Mouse (Mus musculus) testis, adult 2 months (tissue): ENCODE measurements around the gene Ercc6. TPM values are rescaled to one million over a fixed set of nuclear protein-coding genes. Genes with fewer than 3 reads are reported as not detected.

ENCODE experiments used
- H3K27ac ChIP-seq: fragments of 200-500 bp; 2 replicates; pipeline ENCODE4 v1.5.1; 2012; ENCODE audit warnings: low read depth, low read length; ENCODE audit not compliant: control insufficient read depth, insufficient read depth
- H3K27me3 ChIP-seq: fragments of 200-500 bp; 2 replicates; pipeline ENCODE4 v1.6.1; 2012; ENCODE audit warnings: mild to moderate bottlenecking, low read length, moderate library complexity; ENCODE audit not compliant: control insufficient read depth, insufficient read depth
- H3K36me3 ChIP-seq: fragments of 200-500 bp; 2 replicates; pipeline ENCODE4 v1.6.1; 2012; ENCODE audit warnings: mild to moderate bottlenecking, low read length; ENCODE audit not compliant: control insufficient read depth, insufficient read depth
- H3K4me1 ChIP-seq: fragments of 200-500 bp; 2 replicates; pipeline ENCODE4 v1.6.1; 2012; ENCODE audit warnings: low read length; ENCODE audit not compliant: control insufficient read depth, insufficient read depth
- H3K4me3 ChIP-seq: fragments of 200-500 bp; 2 replicates; pipeline ENCODE4 v1.5.1; 2012; ENCODE audit warnings: low read depth, mild to moderate bottlenecking, low read length, moderate library complexity, mixed read lengths; ENCODE audit not compliant: control insufficient read depth
- CTCF ChIP-seq: fragments of 200-500 bp; IDR thresholded peaks from 2 replicates; pipeline ENCODE4 v1.5.1; 2012; ENCODE audit warnings: low read depth, mild to moderate bottlenecking, inconsistent platforms, low read length, moderate library complexity; ENCODE audit not compliant: control insufficient read depth, insufficient read depth, insufficient replicate concordance
- POLR2A ChIP-seq: fragments of 200-500 bp; IDR thresholded peaks from 2 replicates; pipeline ENCODE4 v1.6.1; 2012; ENCODE audit warnings: low read depth, mild to moderate bottlenecking, inconsistent platforms, low read length, moderate library complexity; ENCODE audit not compliant: control insufficient read depth
- polyA plus RNA-seq: library from polyadenylated mRNA; depleted of rRNA; stranded (reverse); fragments of >200 nt; gene quantifications from 2 replicates; pipeline ENCODE4 v1.2.3, GENCODE M21; 2012

The Ercc6 gene
- polyA plus RNA-seq, 1 experiment: 8.0 TPM

DNA sequence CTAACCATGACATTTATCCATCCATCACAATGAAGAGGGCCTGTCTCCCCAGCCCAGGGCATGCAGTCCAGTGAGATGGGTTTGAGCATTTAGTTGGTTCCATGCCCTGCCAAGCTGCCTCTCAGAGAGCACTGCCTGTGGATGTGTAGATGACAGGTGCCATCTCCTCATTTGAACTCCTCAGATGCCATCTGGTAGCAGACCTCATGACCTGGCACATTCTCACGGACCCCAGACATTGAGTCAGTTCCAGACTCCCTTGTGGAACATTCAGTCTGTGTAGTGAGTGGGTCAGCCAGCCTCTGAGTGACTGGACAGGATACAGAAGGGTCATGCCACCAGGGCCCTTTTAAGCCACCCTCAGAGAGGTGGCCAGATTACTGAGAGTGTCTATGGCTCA lies 35.7 kb upstream of the Ercc6 start:
- TF ChIP-seq CTCF (no peak), POLR2A (no peak)
- no peak overlapping the region for H3K4me3 ChIP-seq
- no peaks in the 10 kb centered on the region for H3K4me1 ChIP-seq
- no peaks in the 10 kb centered on the region for H3K36me3 ChIP-seq
- H3K27ac ChIP-seq: no peak overlapping the region
- H3K27me3 ChIP-seq: no peaks in the 10 kb centered on the region

DNA sequence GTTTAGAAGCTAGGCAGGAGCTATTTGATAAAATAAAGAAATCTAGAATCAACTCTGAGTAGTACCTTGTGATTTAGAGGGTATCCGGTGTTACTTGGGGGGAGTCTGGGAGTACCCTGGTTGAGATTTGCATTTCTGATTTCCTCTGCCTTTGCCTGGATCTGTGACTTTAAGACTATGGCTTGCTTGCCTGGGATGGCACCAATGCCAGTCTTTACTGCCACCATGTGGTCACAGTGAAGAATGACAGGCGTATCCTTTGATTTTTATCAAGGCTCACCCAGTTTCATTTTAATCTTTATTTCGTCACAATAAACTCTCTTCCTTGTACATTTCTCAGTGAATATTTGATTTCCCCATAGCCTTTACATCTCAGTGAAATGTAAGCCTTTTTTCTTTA lies 31.3 kb upstream of the Ercc6 start:
- Histone ChIP-seq H3K27ac (no peak overlapping the region), H3K4me3 (no peak overlapping the region), H3K4me1 (no peaks in the 10 kb centered on the region), H3K27me3 (no peaks in the 10 kb centered on the region), H3K36me3 (no peaks in the 10 kb centered on the region)
- TF ChIP-seq POLR2A (no peak), CTCF (peak; percentile 53; the same call in 1 of the 2 replicates)

DNA sequence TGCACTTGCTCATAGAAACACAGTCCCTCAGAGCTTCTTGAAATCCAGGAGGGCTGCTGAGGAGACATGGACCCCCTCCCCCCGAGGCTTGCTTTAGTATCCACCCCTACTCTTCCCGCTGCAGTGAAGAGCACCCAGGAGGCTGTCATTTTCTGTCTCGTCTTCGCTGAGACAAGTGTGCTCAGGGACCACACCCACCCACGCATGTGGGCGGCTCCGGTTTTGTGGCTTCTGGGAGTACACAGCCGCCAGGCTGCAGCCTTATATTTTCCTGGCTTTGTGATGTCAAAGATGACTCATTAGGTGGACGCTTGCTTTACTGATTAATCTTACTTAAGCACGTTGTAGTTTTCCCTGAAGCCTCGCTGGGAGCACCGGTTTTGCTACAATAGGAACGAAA lies 20.8 kb upstream of the Ercc6 start:
- Histone ChIP-seq H3K36me3 (no peaks in the 10 kb centered on the region), H3K27me3 (no peaks in the 10 kb centered on the region), H3K4me3 (no peak overlapping the region; the same call in 1 of the 2 replicates), H3K4me1 (no peaks in the 10 kb centered on the region), H3K27ac (no peak overlapping the region)
- TF ChIP-seq POLR2A (no peak), CTCF (no peak)

DNA sequence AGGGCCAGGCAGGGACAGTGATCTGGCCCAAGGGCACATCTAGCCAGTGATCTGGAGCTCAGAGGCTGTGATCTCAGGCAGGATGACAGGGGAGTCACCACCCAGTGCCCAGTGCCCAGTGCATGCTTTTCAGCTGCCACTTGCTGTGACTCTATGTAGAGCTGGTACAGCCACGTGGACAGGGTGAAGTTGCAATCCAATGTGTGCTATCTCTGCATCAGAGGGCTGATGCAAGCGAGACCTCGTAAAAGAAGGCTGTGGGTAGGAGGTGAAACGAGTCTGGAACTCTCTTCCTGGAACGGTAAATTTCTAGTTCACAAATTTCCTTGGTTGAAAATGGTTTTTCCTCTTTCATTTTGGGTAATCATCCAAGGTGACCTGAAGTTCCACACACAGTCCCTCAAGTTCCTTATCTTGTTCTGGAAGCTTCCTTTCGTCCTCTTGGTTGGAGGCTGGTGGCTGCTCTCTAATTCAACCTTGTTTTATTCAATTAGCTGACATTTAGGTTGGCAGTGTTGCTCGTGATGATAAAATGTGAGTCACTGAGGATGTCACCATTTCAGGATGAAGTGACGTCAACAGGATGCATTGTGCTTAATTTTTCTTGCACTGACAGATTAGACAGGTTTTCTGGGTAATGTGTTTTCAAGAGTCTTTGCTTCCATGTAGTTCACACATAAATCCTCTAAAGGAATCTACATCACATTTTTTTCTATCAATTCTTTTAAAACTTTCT lies 17.0 kb upstream of the Ercc6 start:
- Histone ChIP-seq H3K4me1 (no peaks in the 10 kb centered on the region; the same call in 1 of the 2 replicates), H3K4me3 (no peak overlapping the region), H3K27ac (no peak overlapping the region), H3K36me3 (no peaks in the 10 kb centered on the region), H3K27me3 (no peaks in the 10 kb centered on the region)
- TF ChIP-seq CTCF: no peak
- TF ChIP-seq POLR2A: no peak

DNA sequence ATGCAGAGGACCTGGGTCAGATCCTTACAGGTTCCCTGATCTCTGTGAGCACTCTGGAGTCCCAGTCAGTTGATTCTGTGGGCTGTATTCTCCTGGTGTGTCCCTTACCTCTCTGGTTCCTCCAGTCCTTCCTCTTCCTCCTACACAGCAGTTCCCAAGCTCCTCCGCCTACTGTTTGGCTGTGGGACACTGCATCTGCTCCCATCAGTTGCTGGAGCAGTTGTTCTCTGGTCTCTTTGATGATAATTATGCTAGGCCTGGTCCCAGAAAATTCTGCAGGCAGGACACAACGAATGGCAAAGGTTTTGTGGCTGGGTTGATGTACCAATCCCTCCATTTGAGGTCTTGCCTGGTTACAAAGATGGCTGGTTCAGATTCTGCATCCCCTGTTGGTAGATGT lies 12.0 kb upstream of the Ercc6 start:
- Histone ChIP-seq H3K4me3 (no peak overlapping the region), H3K27ac (no peak overlapping the region), H3K4me1 (no peaks in the 10 kb centered on the region; the same call in 1 of the 2 replicates), H3K36me3 (no peaks in the 10 kb centered on the region), H3K27me3 (no peaks in the 10 kb centered on the region)
- TF ChIP-seq POLR2A (no peak), CTCF (no peak)

DNA sequence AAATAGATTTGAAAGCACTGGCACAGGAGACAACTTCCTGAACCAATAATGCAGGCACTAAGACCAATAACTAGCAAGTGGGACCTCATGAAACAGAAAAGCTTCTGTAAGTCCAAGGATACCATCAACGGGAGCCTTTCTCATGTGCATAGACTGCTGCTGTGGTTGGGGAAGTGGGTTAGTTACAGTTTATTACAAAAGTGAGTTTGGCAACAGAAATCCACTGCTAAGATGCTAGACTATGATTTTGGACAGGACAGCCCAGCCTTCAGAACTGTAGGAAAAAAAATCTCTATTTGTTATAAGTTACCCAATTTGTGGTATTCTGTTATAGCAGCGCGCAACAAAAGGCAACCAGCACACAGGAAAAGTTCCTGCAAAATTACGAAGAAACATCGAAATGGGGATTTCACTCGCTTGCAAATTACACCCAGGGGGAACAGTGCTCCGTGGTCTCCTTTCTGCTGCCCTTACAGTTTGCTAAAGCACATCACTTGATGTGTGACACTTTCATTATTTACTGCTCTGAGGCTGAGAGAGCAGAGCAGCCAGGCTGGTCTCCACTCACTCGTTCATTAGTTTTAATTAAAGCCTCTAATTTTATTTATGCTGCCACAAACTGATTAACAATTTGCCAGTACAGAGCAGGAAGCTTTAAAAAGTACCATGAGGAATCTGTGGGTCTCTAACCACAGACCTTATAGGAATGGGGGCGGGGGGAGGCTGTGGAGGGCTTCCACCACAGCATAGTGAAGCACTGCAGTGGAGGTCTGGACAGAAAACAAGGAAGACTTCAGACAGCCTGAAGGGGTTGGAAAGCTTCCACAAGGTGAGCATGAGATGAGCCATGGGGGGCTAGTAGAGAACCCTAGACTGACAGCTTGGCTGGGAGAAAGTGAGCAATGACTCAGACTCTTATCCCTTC lies 10.3 kb upstream of the Ercc6 start:
- no peak overlapping the region for H3K4me3 ChIP-seq
- no peak for TF ChIP-seq CTCF
- no peak for TF ChIP-seq POLR2A
- H3K36me3 ChIP-seq: no peaks in the 10 kb centered on the region
- H3K27me3 ChIP-seq: no peaks in the 10 kb centered on the region
- no peak overlapping the region for H3K27ac ChIP-seq
- no peaks in the 10 kb centered on the region for H3K4me1 ChIP-seq

DNA sequence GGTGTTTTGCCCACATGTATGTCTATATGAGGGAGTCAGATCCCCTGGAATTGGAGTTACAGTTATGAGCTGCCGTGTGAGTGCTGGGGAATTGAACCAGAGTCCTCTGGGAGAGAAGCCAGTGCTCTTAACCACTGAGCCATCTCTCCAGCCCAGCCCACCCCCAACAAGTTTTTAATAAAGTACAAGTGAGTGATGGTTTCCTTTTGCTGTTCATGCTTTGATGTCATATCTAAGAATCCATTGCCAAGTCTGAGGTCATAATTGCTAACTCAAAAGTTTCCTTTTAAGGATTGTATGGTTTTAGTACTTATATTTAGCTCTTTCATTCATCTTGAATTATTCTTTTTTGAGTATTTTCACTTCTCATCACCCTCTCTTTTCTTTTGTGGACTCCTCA lies 9.4 kb upstream of the Ercc6 start:
- Histone ChIP-seq H3K27me3 (no peaks in the 10 kb centered on the region), H3K4me1 (0 out of 2 replicates have a peak, but pooled peaks cover 4% of the 10 kb centered on the region), H3K4me3 (no peak overlapping the region), H3K27ac (no peak overlapping the region), H3K36me3 (no peaks in the 10 kb centered on the region)
- TF ChIP-seq POLR2A (no peak), CTCF (no peak)
